Mouse (Mus musculus): ENCODE results near the gene Kcnip4.

GRCm38 (mm10) chr5:48408276-48408675 is 1116.4 kb downstream of the Kcnip4 start:
- TF ChIP-seq ZNF384 (IDR thresholded peaks at IDR 0.05; ENCODE audit: low read depth, low read length) = no peak
- TF ChIP-seq CTCF (IDR thresholded peaks at IDR 0.05 in 2 of 3, conservative IDR thresholded peaks at IDR 0.05 in 1 of 3; ENCODE audit: control insufficient read depth in 1 of 3, insufficient read depth in 1 of 3, low read depth in 2 of 3, low read length in 3 of 3, poor library complexity in 1 of 3, severe bottlenecking in 1 of 3) = no peak
- TF ChIP-seq EP300 (IDR thresholded peaks at IDR 0.05; ENCODE audit: low read depth in 1 of 2, low read length in 2 of 2) = 0 out of 4 replicates have a peak, but pooled peaks of 1 of the 2 experiments have one; percentile 7
- TF ChIP-seq MAX (IDR thresholded peaks at IDR 0.05; ENCODE audit: low read length) = no peak
- TF ChIP-seq POLR2A (IDR thresholded peaks at IDR 0.05; ENCODE audit: control insufficient read depth in 1 of 2, insufficient read depth in 1 of 2, low read depth in 1 of 2, low read length in 2 of 2, poor library complexity in 1 of 2) = no peak
- no peak for TF ChIP-seq UBTF (IDR thresholded peaks at IDR 0.05; ENCODE audit: borderline replicate concordance, insufficient read depth, low read depth, low read length)
- no peak for TF ChIP-seq TCF12 (IDR thresholded peaks at IDR 0.05; ENCODE audit: low read depth, low read length)

Data from MEL (cell line).